Mouse (Mus musculus) left cerebral cortex, adult 8-10 months (tissue): Measurements from ENCODE around the gene Gm21680. TPM values are rescaled to one million over a fixed set of nuclear protein-coding genes. Genes with fewer than 3 reads are reported as not detected.
A peak's percentile ranks its signal among the peaks of the same experiment; 100 is the strongest.
"Not testable (repeated sequence)": the region's sequence is repeated elsewhere in the genome, so short reads cannot be mapped to it uniquely, and the experiment has no call there.

Experiments used
- DNase-seq, 2 experiments: peaks; one replicate each; pipeline ENCODE4 v3.0.0; 2022; ENCODE audit warnings: low spot score in 2 of 2
- total RNA-seq, 4 experiments: library from RNA; stranded (reverse); gene quantifications; 2 replicates each; pipeline ENCODE4 v1.2.4; 2022

The Gm21680 gene
- total RNA-seq: not detected

GRCm38 (mm10) chr5:25972563-25972962 lies at the start of gene Gm21680:
Gm21680 (minus strand) TSS chr5:25972663.
- not testable (repeated sequence) for DNase-seq

GRCm38 (mm10) chr5:26007697-26008096 lies 35.2 kb upstream of the Gm21680 start:
- DNase-seq: not testable (repeated sequence)

- DNase-seq: peak; percentile 8 to 9
Measured at GRCm38 (mm10) chr5:26006937-26007695, 34.7 kb upstream of the Gm21680 start.

GRCm38 (mm10) chr5:26004698-26005097 lies 32.2 kb upstream of the Gm21680 start, which contains the start of gene Gm1979:
Gm1979 (minus strand) TSS chr5:26004798.
- not testable (repeated sequence) for DNase-seq

GRCm38 (mm10) chr5:25988550-25988949 lies 16.1 kb upstream of the Gm21680 start, which contains the start of gene Gm21698:
Gm21698 (minus strand) TSS chr5:25988650.
- DNase-seq: not testable (repeated sequence)

- DNase-seq: not testable (repeated sequence)
Measured at GRCm38 (mm10) chr5:25957050-25957449, 15.4 kb downstream of the Gm21680 start.

GRCm38 (mm10) chr5:25956611-25957010 lies 15.9 kb downstream of the Gm21680 start:
- DNase-seq: not testable (repeated sequence)

GRCm38 (mm10) chr5:25954317-25954716 lies 18.1 kb downstream of the Gm21680 start, which contains the start of gene Gm21671:
Gm21671 (minus strand) TSS chr5:25954417.
- not testable (repeated sequence) for DNase-seq

GRCm38 (mm10) chr5:25945391-25945790 lies 27.1 kb downstream of the Gm21680 start:
- DNase-seq: not testable (repeated sequence)

- DNase-seq: not testable (repeated sequence)
Measured at GRCm38 (mm10) chr5:25942281-25942680, 30.2 kb downstream of the Gm21680 start, which contains the start of gene Gm21663. Gm21663 (minus strand) TSS chr5:25942381.

Other genes with a start within 250 kb of the Gm21680 start
- gene Actr3b, start 212.7 kb downstream of the Gm21680 start, total RNA-seq: 100 to 1,000 TPM; 114 to 130 (median 118) TPM
- not detected for gene Gm21663, start 30.3 kb downstream of the Gm21680 start, total RNA-seq
- not detected for gene Gm21671, start 18.2 kb downstream of the Gm21680 start, total RNA-seq
- not detected for gene Gm21698, start 16.0 kb upstream of the Gm21680 start, total RNA-seq
- not detected for gene Gm1979, start 32.1 kb upstream of the Gm21680 start, total RNA-seq
- gene Gm5862, start 50.3 kb upstream of the Gm21680 start, total RNA-seq: not detected
- not detected for gene Speer4a, start 66.9 kb upstream of the Gm21680 start, total RNA-seq
- gene Gm7347, start 85.9 kb upstream of the Gm21680 start, total RNA-seq: not detected
- gene Gm10471, start 116.6 kb upstream of the Gm21680 start, total RNA-seq: not detected
- gene 5031410I06Rik, start 132.7 kb upstream of the Gm21680 start, total RNA-seq: not detected
- not detected for gene Gm10220, start 148.8 kb upstream of the Gm21680 start, total RNA-seq